In genomic region chr10:83017760-83018498, GRCm38 (mm10) we compare ENCODE assay signal across 14 mouse cellular contexts. TPM values are rescaled to one million over a fixed set of nuclear protein-coding genes. Genes with fewer than 3 reads are reported as not detected.
DNase-seq lines count a peak whose midpoint lies in the region; ATAC-seq and TF ChIP-seq lines count a peak whose summit lies in the region.
"Had no signal": no experiment of that assay in that cellular context is flagged by ENCODE, and none has a peak within 500 bp of the region (broad histone marks: within the 10 kb centered on the region; RNA-seq: fewer than 3 reads in every experiment).

No protein-coding gene starts in this region.

- TF ChIP-seq POLR2A in lung, adult 2 months (IDR thresholded peaks at IDR 0.05; ENCODE audit: borderline replicate concordance, extremely low read depth, low read depth, low read length): no peak

- H3K4me3 ChIP-seq in forebrain, embryonic 14.5 days (ENCODE audit: low read depth, low read length): no peak overlapping the region
- H3K4me3 ChIP-seq in forebrain, embryonic 13.5 days: no peak overlapping the region
- no peak overlapping the region for H3K4me3 ChIP-seq in neural tube, embryonic 13.5 days
- H3K4me3 ChIP-seq in liver, embryonic 14.5 days (ENCODE audit: insufficient read depth in 1 of 2, low read depth in 2 of 2, low read length in 2 of 2): peak overlapping the region; percentile 34 to 41
- no peak overlapping the region for H3K4me3 ChIP-seq in stomach, embryonic 16.5 days (replicated peaks; ENCODE audit: low read length)
- H3K4me3 ChIP-seq in lung, adult 2 months (replicated peaks; ENCODE audit: extremely low read depth, low read depth, low read length): no peak overlapping the region
- H3K4me3 ChIP-seq: heart, embryonic 12.5 days; neural tube, embryonic 12.5 days had no signal

- 0 out of 2 replicates have a peak overlapping the region, but pooled peaks have one; percentile 5 for H3K27ac ChIP-seq in forebrain, embryonic 14.5 days (ENCODE audit: low read depth, low read length)
- no peak overlapping the region for H3K27ac ChIP-seq in forebrain, embryonic 13.5 days
- H3K27ac ChIP-seq in neural tube, embryonic 13.5 days (replicated peaks): 0 out of 2 replicates have a peak overlapping the region, but pooled peaks have one; percentile 46
- peak overlapping the region; percentile 98 for H3K27ac ChIP-seq in liver, embryonic 14.5 days
- no peak overlapping the region for H3K27ac ChIP-seq in stomach, embryonic 16.5 days (ENCODE audit: low read length)
- H3K27ac ChIP-seq: neural tube, embryonic 12.5 days had no signal

- no peak for ATAC-seq in forebrain, embryonic 14.5 days
- no peak for ATAC-seq in forebrain, embryonic 13.5 days
- no peak for ATAC-seq in neural tube, embryonic 13.5 days (ENCODE audit: low read depth)
- peak; percentile 57 for ATAC-seq in liver, embryonic 14.5 days (ENCODE audit: insufficient read depth)
- no peak for ATAC-seq in stomach, embryonic 16.5 days (ENCODE audit: insufficient read depth, low FRiP score)
- ATAC-seq: inflammation-experienced regulatory T-cells, adult 6 months had no signal

- no peaks in the 10 kb centered on the region for H3K36me3 ChIP-seq in forebrain, embryonic 14.5 days (ENCODE audit: control insufficient read depth, insufficient read depth, low read length)
- no peaks in the 10 kb centered on the region for H3K36me3 ChIP-seq in forebrain, embryonic 13.5 days (ENCODE audit: poor library complexity, severe bottlenecking)
- no peaks in the 10 kb centered on the region for H3K36me3 ChIP-seq in neural tube, embryonic 13.5 days
- no peaks in the 10 kb centered on the region for H3K36me3 ChIP-seq in liver, embryonic 14.5 days (replicated peaks; ENCODE audit: control insufficient read depth, insufficient read depth, low read depth)
- no peaks in the 10 kb centered on the region for H3K36me3 ChIP-seq in stomach, embryonic 16.5 days (ENCODE audit: control insufficient read depth, insufficient read depth, low read length)
- H3K36me3 ChIP-seq: heart, embryonic 12.5 days; neural tube, embryonic 12.5 days had no signal

- H3K4me2 ChIP-seq in forebrain, embryonic 14.5 days (ENCODE audit: low read length): no peak overlapping the region
- H3K4me2 ChIP-seq in forebrain, embryonic 13.5 days: no peak overlapping the region
- H3K4me2 ChIP-seq in neural tube, embryonic 13.5 days: no peak overlapping the region
- peak overlapping the region; percentile 80 for H3K4me2 ChIP-seq in liver, embryonic 14.5 days (ENCODE audit: low read depth)
- H3K4me2 ChIP-seq in stomach, embryonic 16.5 days (ENCODE audit: low read depth, low read length): peak overlapping the region; percentile 20; the same call in 1 of the 2 replicates
- H3K4me2 ChIP-seq: heart, embryonic 12.5 days; neural tube, embryonic 12.5 days had no signal

- TF ChIP-seq EP300 in liver, embryonic 14.5 days (IDR thresholded peaks at IDR 0.05; ENCODE audit: low read depth): peak; percentile 61

- TF ChIP-seq CTCF in liver, embryonic 14.5 days (IDR thresholded peaks at IDR 0.05; ENCODE audit: low read depth): no peak
- TF ChIP-seq CTCF in lung, adult 2 months (IDR thresholded peaks at IDR 0.05; ENCODE audit: insufficient read depth, low read length): no peak

- H3K9ac ChIP-seq in forebrain, embryonic 14.5 days (ENCODE audit: low read length): no peak overlapping the region
- H3K9ac ChIP-seq in forebrain, embryonic 13.5 days: no peak overlapping the region
- 0 out of 2 replicates have a peak overlapping the region, but pooled peaks have one; percentile 35 for H3K9ac ChIP-seq in neural tube, embryonic 13.5 days
- H3K9ac ChIP-seq in liver, embryonic 14.5 days (replicated peaks): peak overlapping the region; percentile 78
- no peak overlapping the region for H3K9ac ChIP-seq in stomach, embryonic 16.5 days (ENCODE audit: low read length)
- H3K9ac ChIP-seq: heart, embryonic 12.5 days; neural tube, embryonic 12.5 days had no signal

- H3K9me3 ChIP-seq in forebrain, embryonic 14.5 days (replicated peaks; ENCODE audit: control insufficient read depth, low read length): no peaks in the 10 kb centered on the region
- H3K9me3 ChIP-seq in forebrain, embryonic 13.5 days (replicated peaks): no peaks in the 10 kb centered on the region
- no peaks in the 10 kb centered on the region for H3K9me3 ChIP-seq in neural tube, embryonic 13.5 days
- H3K9me3 ChIP-seq in liver, embryonic 14.5 days (ENCODE audit: control insufficient read depth, low read length): no peaks in the 10 kb centered on the region; the same call in 1 of the 2 replicates
- H3K9me3 ChIP-seq in stomach, embryonic 16.5 days (replicated peaks; ENCODE audit: control insufficient read depth, low read length): no peaks in the 10 kb centered on the region
- H3K9me3 ChIP-seq: neural tube, embryonic 12.5 days had no signal

- 74% methylated on average over 21 of the region's 21 CpGs for WGBS in forebrain, embryonic 14.5 days
- WGBS in forebrain, embryonic 13.5 days: 75% methylated on average over 21 of the region's 21 CpGs
- WGBS in neural tube, embryonic 13.5 days: 71% methylated on average over 21 of the region's 21 CpGs
- 22% methylated on average over 21 of the region's 21 CpGs for WGBS in liver, embryonic 14.5 days (ENCODE audit: insufficient replicate concordance)
- 48% methylated on average over 21 of the region's 21 CpGs for WGBS in stomach, embryonic 16.5 days
- WGBS in lung, adult 2 months: 78% methylated on average over 21 of the region's 21 CpGs

- H3K27me3 ChIP-seq in forebrain, embryonic 14.5 days (replicated peaks; ENCODE audit: control insufficient read depth, insufficient read depth, low read length): no peaks in the 10 kb centered on the region
- no peaks in the 10 kb centered on the region for H3K27me3 ChIP-seq in forebrain, embryonic 13.5 days
- no peaks in the 10 kb centered on the region for H3K27me3 ChIP-seq in neural tube, embryonic 13.5 days
- no peaks in the 10 kb centered on the region for H3K27me3 ChIP-seq in liver, embryonic 14.5 days (ENCODE audit: control insufficient read depth, insufficient read depth, low read length)
- H3K27me3 ChIP-seq in stomach, embryonic 16.5 days (ENCODE audit: control insufficient read depth, insufficient read depth, low read length): no peaks in the 10 kb centered on the region
- H3K27me3 ChIP-seq: neural tube, embryonic 12.5 days had no signal

- no peak for DNase-seq in forebrain, embryonic 14.5 days (ENCODE audit: low spot score)
- DNase-seq in neural tube, embryonic 10.5 days (ENCODE audit: extremely low spot score, low spot score): no peak
- DNase-seq in liver, embryonic 14.5 days (ENCODE audit: low read depth in 3 of 3, low spot score in 3 of 3): peak; percentile 54 to 63 (median 57)
- DNase-seq in heart, adult 9 months (ENCODE audit: low spot score in 2 of 2): no peak
- DNase-seq in lung, adult 2 months: no peak
- DNase-seq: cerebellum, postnatal 36 days; kidney, postnatal 10 days; layer of hippocampus, postnatal 36 days had no signal

- peaks cover 20% of the 10 kb centered on the region for H3K4me1 ChIP-seq in forebrain, embryonic 14.5 days (ENCODE audit: control insufficient read depth, insufficient read depth, low read length)
- H3K4me1 ChIP-seq in forebrain, embryonic 13.5 days: peaks cover 34% of the 10 kb centered on the region
- peaks cover 35% of the 10 kb centered on the region for H3K4me1 ChIP-seq in neural tube, embryonic 13.5 days (replicated peaks)
- peaks cover 78 to 81% of the 10 kb centered on the region in 2 experiments for H3K4me1 ChIP-seq in liver, embryonic 14.5 days (replicated peaks; ENCODE audit: control insufficient read depth in 2 of 2, insufficient read depth in 2 of 2, low read length in 1 of 2)
- H3K4me1 ChIP-seq in stomach, embryonic 16.5 days (ENCODE audit: control insufficient read depth, insufficient read depth, low read length): peaks cover 10% of the 10 kb centered on the region; the same call in 1 of the 2 replicates
- H3K4me1 ChIP-seq in lung, adult 2 months (ENCODE audit: control insufficient read depth, insufficient read depth, low read length): peaks cover 2% of the 10 kb centered on the region; the same call in 1 of the 2 replicates

RNA-seq across cellular contexts. Expression of gene Chst11, which starts 32.6 kb away (rescaled TPM):
- polyA plus RNA-seq in forebrain, embryonic 14.5 days (2014; fragmentation: Nextera tagmentation; extraction: Ambion mirVana): 4.0 and 4.2 TPM in 2 replicates
- 2.1 and 2.5 TPM in 2 replicates for polyA plus RNA-seq in forebrain, embryonic 13.5 days (2015; fragmentation: Nextera tagmentation; extraction: Ambion mirVana)
- polyA plus RNA-seq in neural tube, embryonic 13.5 days (2015; fragmentation: Nextera tagmentation; extraction: Ambion mirVana): 2.6 and 3.6 TPM in 2 replicates
- polyA plus RNA-seq in liver, embryonic 14.5 days (2012; rRNA removed): 5.2 TPM in 2 replicates
- polyA plus RNA-seq in liver, embryonic 14.5 days (2014; fragmentation: Nextera tagmentation; extraction: Ambion mirVana): 1.8 and 2.0 TPM in 2 replicates
- 0.85 and 1.1 TPM in 2 replicates for polyA plus RNA-seq in stomach, embryonic 16.5 days (2015; fragmentation: Nextera tagmentation; extraction: Ambion mirVana)
- polyA plus RNA-seq in lung, adult 2 months (2012; rRNA removed): 12.6 and 15.7 TPM in 2 replicates

Comparison
In these comparisons a context has a peak if more than half of its experiments do, and no peak if none do; other contexts are left out.
1. H3K27ac ChIP-seq: peak in forebrain, embryonic 14.5 days (single experiment), neural tube, embryonic 13.5 days (single experiment) and liver, embryonic 14.5 days (single experiment); none in forebrain, embryonic 13.5 days (single experiment) and stomach, embryonic 16.5 days (single experiment).
2. DNase-seq: peak in liver, embryonic 14.5 days (3 of 3); none in forebrain, embryonic 14.5 days (single experiment), neural tube, embryonic 10.5 days (single experiment), heart, adult 9 months (0 of 2) and lung, adult 2 months (single experiment).
3. H3K4me2 ChIP-seq: peak in liver, embryonic 14.5 days (single experiment) and stomach, embryonic 16.5 days (single experiment); none in forebrain, embryonic 14.5 days (single experiment), forebrain, embryonic 13.5 days (single experiment) and neural tube, embryonic 13.5 days (single experiment).
4. H3K4me3 ChIP-seq: peak in liver, embryonic 14.5 days (2 of 2); none in forebrain, embryonic 14.5 days (single experiment), forebrain, embryonic 13.5 days (single experiment), neural tube, embryonic 13.5 days (single experiment), stomach, embryonic 16.5 days (single experiment) and lung, adult 2 months (single experiment).
5. H3K9ac ChIP-seq: peak in neural tube, embryonic 13.5 days (single experiment) and liver, embryonic 14.5 days (single experiment); none in forebrain, embryonic 14.5 days (single experiment), forebrain, embryonic 13.5 days (single experiment) and stomach, embryonic 16.5 days (single experiment).